Mouse (Mus musculus): Measurements from ENCODE around the gene Tdg. TPM values are rescaled to one million over a fixed set of nuclear protein-coding genes. Genes with fewer than 3 reads are reported as not detected.

Tdg gene
- polyA plus RNA-seq, 1 experiment from 2014 or later = 56.9 TPM

DNA sequence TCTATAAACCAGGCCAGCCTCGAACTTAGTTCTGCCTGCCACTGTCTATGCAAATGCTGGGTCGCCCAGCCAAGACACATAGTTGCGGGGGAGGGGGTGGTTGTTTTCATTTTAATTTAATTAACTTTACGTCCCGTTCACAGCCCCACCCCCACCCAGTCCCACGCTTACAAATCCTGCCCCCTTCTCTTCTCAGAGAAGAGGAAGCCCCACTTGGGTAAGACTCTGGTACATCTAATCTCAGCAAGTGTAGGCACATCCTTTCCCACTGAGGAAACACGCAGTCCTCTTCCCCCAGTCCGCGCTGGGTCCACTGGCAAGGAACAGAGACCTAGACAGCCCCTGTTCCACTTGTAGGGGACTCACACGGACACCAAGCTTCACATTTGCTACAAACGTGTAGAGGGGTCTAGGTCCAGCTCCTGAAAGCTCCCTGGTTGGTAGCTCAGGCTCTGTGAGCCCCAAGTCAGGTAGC is 480 bp upstream of the Tdg start:
- Histone ChIP-seq H3K4me1 (replicated peaks; ENCODE audit: control insufficient read depth, insufficient read depth) (peaks cover 2% of the 10 kb centered on the region), H3K4me3 (ENCODE audit: low read depth, low read length) (peak overlapping the region; percentile 74), H3K9me3 (ENCODE audit: control insufficient read depth, low read length) (no peaks in the 10 kb centered on the region), H3K36me3 (ENCODE audit: control insufficient read depth, insufficient read depth, low read length) (no peaks in the 10 kb centered on the region), H3K27ac (replicated peaks) (peak overlapping the region; percentile 96), H3K9ac (ENCODE audit: low read length) (peak overlapping the region; percentile 82), H3K27me3 (ENCODE audit: control insufficient read depth, insufficient read depth, low read length) (no peaks in the 10 kb centered on the region), H3K4me2 (replicated peaks; ENCODE audit: low read depth) (peak overlapping the region; percentile 83)
- ATAC-seq (ENCODE audit: low FRiP score, low TSS enrichment) (no peak; the same call in 1 of the 2 replicates), DNase-seq (ENCODE audit: low spot score) (no peak)
- 7% methylated on average over 11 of the region's 11 CpGs for WGBS
- no peak for TF ChIP-seq EP300 (optimal IDR thresholded peaks at IDR 0.05)
- no peak for TF ChIP-seq CTCF (IDR thresholded peaks at IDR 0.05; ENCODE audit: low read depth)

DNA sequence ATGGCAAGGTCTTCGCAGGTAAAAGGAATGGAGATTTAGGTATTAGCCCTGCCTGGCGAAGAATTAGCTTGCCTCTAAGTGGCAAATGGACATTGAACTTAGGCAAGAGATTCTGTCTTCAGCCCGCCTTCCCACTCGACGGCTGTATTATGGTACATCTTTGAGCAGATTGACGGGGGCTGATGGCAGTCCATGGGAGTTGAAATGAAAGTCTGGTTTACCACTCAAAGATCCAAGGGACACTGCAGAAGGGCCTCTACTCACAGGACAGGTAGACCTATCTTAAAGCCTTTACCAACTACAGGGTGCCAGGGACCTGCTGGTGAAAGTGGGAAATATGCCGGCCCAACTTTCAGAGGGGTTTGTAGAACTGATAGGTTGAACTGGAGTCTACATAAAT is 869 bp downstream of the Tdg start:
- Histone ChIP-seq H3K27me3 (ENCODE audit: control insufficient read depth, insufficient read depth, low read length) (no peaks in the 10 kb centered on the region), H3K27ac (replicated peaks) (peak overlapping the region; percentile 87; the same call in 1 of the 2 replicates), H3K9ac (ENCODE audit: low read length) (peak overlapping the region; percentile 82), H3K4me1 (replicated peaks; ENCODE audit: control insufficient read depth, insufficient read depth) (peaks cover 2% of the 10 kb centered on the region), H3K36me3 (ENCODE audit: control insufficient read depth, insufficient read depth, low read length) (no peaks in the 10 kb centered on the region), H3K9me3 (ENCODE audit: control insufficient read depth, low read length) (no peaks in the 10 kb centered on the region), H3K4me3 (ENCODE audit: low read depth, low read length) (peak overlapping the region; percentile 74), H3K4me2 (replicated peaks; ENCODE audit: low read depth) (peak overlapping the region; percentile 78)
- 16% methylated on average over 7 of the region's 7 CpGs for WGBS
- TF ChIP-seq EP300 (optimal IDR thresholded peaks at IDR 0.05) (no peak), CTCF (IDR thresholded peaks at IDR 0.05; ENCODE audit: low read depth) (no peak)
- no peak for DNase-seq (ENCODE audit: low spot score)
- ATAC-seq (ENCODE audit: low FRiP score, low TSS enrichment) = no peak

DNA sequence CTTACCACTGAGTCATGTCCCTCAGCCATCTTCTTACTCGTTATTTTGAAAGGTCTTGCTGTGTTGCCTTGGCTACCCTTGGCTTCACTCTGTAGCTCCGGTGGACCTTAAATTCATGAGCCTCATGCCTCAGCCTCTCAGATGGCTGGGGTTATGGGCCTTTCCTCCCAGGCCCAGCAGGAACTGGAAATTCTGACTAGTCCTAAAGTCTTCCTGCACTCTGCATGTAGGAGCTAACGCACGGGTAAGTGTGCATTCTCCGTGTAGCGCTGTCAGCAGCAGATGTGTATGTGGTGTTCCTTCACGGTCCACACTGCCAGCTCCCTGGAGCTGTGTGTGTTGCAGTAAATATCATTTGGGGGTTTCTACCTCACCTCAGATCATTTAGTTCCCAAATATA is 1.5 kb downstream of the Tdg start:
- no peak overlapping the region for H3K4me3 ChIP-seq (ENCODE audit: low read depth, low read length)
- H3K27me3 ChIP-seq (ENCODE audit: control insufficient read depth, insufficient read depth, low read length) = no peaks in the 10 kb centered on the region
- no peak for DNase-seq (ENCODE audit: low spot score)
- no peak overlapping the region for H3K4me2 ChIP-seq (replicated peaks; ENCODE audit: low read depth)
- ATAC-seq (ENCODE audit: low FRiP score, low TSS enrichment) = no peak
- no peak overlapping the region for H3K9ac ChIP-seq (ENCODE audit: low read length)
- no peaks in the 10 kb centered on the region for H3K9me3 ChIP-seq (ENCODE audit: control insufficient read depth, low read length)
- TF ChIP-seq CTCF (IDR thresholded peaks at IDR 0.05; ENCODE audit: low read depth) (no peak), EP300 (optimal IDR thresholded peaks at IDR 0.05) (no peak)
- 77% methylated on average over 7 of the region's 7 CpGs for whole genome bisulfite sequencing
- H3K36me3 ChIP-seq (ENCODE audit: control insufficient read depth, insufficient read depth, low read length) = no peaks in the 10 kb centered on the region
- H3K4me1 ChIP-seq (replicated peaks; ENCODE audit: control insufficient read depth, insufficient read depth) = peaks cover 2% of the 10 kb centered on the region
- no peak overlapping the region for H3K27ac ChIP-seq (replicated peaks)

DNA sequence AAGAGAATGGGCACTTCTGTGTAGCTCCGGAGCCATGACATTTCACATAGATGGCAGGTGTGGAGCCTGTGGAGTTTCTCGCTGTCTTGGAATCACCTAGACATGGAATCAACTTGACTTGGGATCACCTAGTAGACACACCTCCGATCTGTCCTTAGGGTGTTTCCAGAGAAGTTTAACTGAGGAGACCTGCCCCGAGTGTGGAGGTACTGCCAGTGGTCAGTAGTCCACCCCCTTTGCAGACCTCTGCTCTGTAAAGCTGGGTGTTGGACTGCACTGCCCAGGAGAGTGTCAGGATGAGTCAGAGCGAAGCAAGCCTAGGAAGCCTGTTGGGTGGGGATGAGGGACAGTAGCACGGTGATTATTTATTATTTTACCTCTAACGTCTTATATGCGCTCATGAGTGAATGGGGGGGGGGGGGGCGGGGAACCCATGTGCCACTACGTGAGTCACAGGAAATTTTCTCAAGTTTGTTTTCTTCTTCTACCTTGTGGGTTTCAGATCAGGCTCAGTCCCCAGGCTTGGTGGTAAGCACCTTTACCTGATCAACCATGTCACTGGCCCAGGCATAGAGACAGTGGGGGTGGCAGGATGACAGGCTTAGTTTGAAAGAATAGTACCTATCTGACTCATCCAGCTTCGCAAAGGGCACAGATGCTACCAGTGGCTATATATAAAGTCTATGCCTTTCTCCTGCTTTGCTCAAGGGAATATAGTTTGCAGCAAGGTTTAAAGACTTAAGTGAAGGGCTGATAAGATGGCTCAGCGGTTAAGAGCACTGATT is 3.1 kb downstream of the Tdg start:
- peaks cover 2% of the 10 kb centered on the region for H3K4me1 ChIP-seq (replicated peaks; ENCODE audit: control insufficient read depth, insufficient read depth)
- 95% methylated on average over 12 of the region's 12 CpGs for WGBS

DNA sequence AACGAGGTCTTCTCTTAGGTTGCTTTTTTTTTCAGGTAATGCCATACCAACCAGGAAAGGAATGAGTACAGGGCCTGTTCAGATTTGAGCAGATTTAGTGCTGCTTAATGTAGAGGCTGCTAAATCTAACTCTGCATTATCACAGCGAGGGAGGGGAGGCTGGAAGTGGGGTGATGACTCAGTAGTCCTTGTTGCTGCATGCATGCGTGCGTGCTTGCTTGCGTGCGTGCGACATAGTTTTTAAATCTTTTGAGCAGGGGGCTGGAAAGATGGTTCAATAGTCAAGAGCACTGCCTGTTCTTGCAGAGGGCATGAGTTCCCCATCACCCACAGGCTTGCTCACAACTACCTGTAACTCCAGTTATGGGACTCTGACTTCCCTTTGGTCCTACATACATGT is 4.7 kb downstream of the Tdg start:
- Histone ChIP-seq H3K4me1 (replicated peaks; ENCODE audit: control insufficient read depth, insufficient read depth) (peaks cover 2% of the 10 kb centered on the region), H3K4me3 (ENCODE audit: low read depth, low read length) (no peak overlapping the region), H3K27ac (replicated peaks) (no peak overlapping the region), H3K36me3 (ENCODE audit: control insufficient read depth, insufficient read depth, low read length) (peaks cover 4% of the 10 kb centered on the region; the same call in 1 of the 2 replicates), H3K27me3 (ENCODE audit: control insufficient read depth, insufficient read depth, low read length) (no peaks in the 10 kb centered on the region), H3K9me3 (ENCODE audit: control insufficient read depth, low read length) (no peaks in the 10 kb centered on the region), H3K4me2 (replicated peaks; ENCODE audit: low read depth) (no peak overlapping the region), H3K9ac (ENCODE audit: low read length) (no peak overlapping the region)
- WGBS = 84% methylated on average over 7 of the region's 7 CpGs
- DNase-seq (ENCODE audit: low spot score) = no peak
- no peak for ATAC-seq (ENCODE audit: low FRiP score, low TSS enrichment)
- TF ChIP-seq EP300 (optimal IDR thresholded peaks at IDR 0.05) (no peak), CTCF (IDR thresholded peaks at IDR 0.05; ENCODE audit: low read depth) (no peak)

More for the DNA sequence above, 3.1 kb downstream of the Tdg start:
- no peak for ATAC-seq (ENCODE audit: low FRiP score, low TSS enrichment)
- no peaks in the 10 kb centered on the region for H3K27me3 ChIP-seq (ENCODE audit: control insufficient read depth, insufficient read depth, low read length)
- H3K4me3 ChIP-seq (ENCODE audit: low read depth, low read length) = no peak overlapping the region
- no peaks in the 10 kb centered on the region for H3K9me3 ChIP-seq (ENCODE audit: control insufficient read depth, low read length)
- H3K9ac ChIP-seq (ENCODE audit: low read length) = no peak overlapping the region
- TF ChIP-seq CTCF (IDR thresholded peaks at IDR 0.05; ENCODE audit: low read depth) = no peak
- TF ChIP-seq EP300 (optimal IDR thresholded peaks at IDR 0.05) = no peak
- no peak overlapping the region for H3K27ac ChIP-seq (replicated peaks)
- no peak overlapping the region for H3K4me2 ChIP-seq (replicated peaks; ENCODE audit: low read depth)
- no peak for DNase-seq (ENCODE audit: low spot score)
- H3K36me3 ChIP-seq (ENCODE audit: control insufficient read depth, insufficient read depth, low read length) = no peaks in the 10 kb centered on the region; the same call in 1 of the 2 replicates

DNA sequence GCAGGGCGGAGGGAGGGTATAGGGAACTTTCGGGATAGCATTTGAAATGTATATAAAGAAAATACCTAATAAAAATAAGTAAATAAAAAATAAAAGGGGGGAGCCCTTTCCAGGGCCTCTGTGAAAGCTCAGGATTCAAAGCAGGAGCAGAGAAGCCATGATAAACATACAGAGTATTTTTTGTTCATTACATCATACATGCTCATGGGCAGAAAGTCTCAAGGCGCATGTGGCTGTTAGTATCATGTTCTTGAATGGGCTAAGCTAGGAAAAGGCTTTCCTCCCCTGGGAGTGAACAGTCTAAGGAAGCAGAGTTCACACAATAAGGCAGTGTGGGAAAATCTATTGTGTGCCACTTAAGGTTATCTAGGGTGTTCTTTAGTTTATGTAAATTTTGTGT is 6.7 kb downstream of the Tdg start:
- no peak for ATAC-seq (ENCODE audit: low FRiP score, low TSS enrichment)
- Histone ChIP-seq H3K27me3 (ENCODE audit: control insufficient read depth, insufficient read depth, low read length) (no peaks in the 10 kb centered on the region), H3K9me3 (ENCODE audit: control insufficient read depth, low read length) (no peaks in the 10 kb centered on the region), H3K4me1 (replicated peaks; ENCODE audit: control insufficient read depth, insufficient read depth) (no peaks in the 10 kb centered on the region), H3K36me3 (ENCODE audit: control insufficient read depth, insufficient read depth, low read length) (peaks cover 9% of the 10 kb centered on the region; the same call in 1 of the 2 replicates), H3K4me2 (replicated peaks; ENCODE audit: low read depth) (no peak overlapping the region), H3K27ac (replicated peaks) (no peak overlapping the region), H3K9ac (ENCODE audit: low read length) (no peak overlapping the region), H3K4me3 (ENCODE audit: low read depth, low read length) (no peak overlapping the region)
- TF ChIP-seq EP300 (optimal IDR thresholded peaks at IDR 0.05) (no peak), CTCF (IDR thresholded peaks at IDR 0.05; ENCODE audit: low read depth) (no peak)
- WGBS = 92% methylated on average over 3 of the region's 3 CpGs
- no peak for DNase-seq (ENCODE audit: low spot score)

Measured in stomach, postnatal 0 days (tissue).